In genomic region chr13:100703468-100703867, GRCm38 (mm10) we compare ENCODE assay signal across 10 mouse cellular contexts. TPM values are rescaled to one million over a fixed set of nuclear protein-coding genes. Genes with fewer than 3 reads are reported as not detected.
DNase-seq lines count a peak whose midpoint lies in the region; ATAC-seq lines count a peak whose summit lies in the region.
"Had no signal": no experiment of that assay in that cellular context is flagged by ENCODE, and none has a peak within 500 bp of the region (broad histone marks: within the 10 kb centered on the region; RNA-seq: fewer than 3 reads in every experiment).

No protein-coding gene starts in this region.

- peaks cover 84% of the 10 kb centered on the region for H3K36me3 ChIP-seq in kidney, embryonic 14.5 days (ENCODE audit: control insufficient read depth, insufficient read depth, low read length)

- ATAC-seq in kidney, embryonic 14.5 days (ENCODE audit: low FRiP score, low TSS enrichment) = no peak
- no peak for ATAC-seq in erythroblast, adult 5-6 weeks (replicated peaks; ENCODE audit: low FRiP score, poor library complexity, severe bottlenecking)
- ATAC-seq: midbrain, embryonic 13.5 days had no signal

- H3K4me1 ChIP-seq in kidney, embryonic 14.5 days (ENCODE audit: control insufficient read depth, insufficient read depth, low read length) = no peaks in the 10 kb centered on the region
- H3K4me1 ChIP-seq: midbrain, embryonic 13.5 days had no signal

- no peak overlapping the region for H3K27ac ChIP-seq in kidney, embryonic 14.5 days (ENCODE audit: low read depth, low read length)
- H3K27ac ChIP-seq: midbrain, embryonic 13.5 days had no signal

- H3K9ac ChIP-seq in kidney, embryonic 14.5 days (ENCODE audit: low read depth, low read length) = no peak overlapping the region
- H3K9ac ChIP-seq: midbrain, embryonic 13.5 days had no signal

- no peaks in the 10 kb centered on the region for H3K27me3 ChIP-seq in kidney, embryonic 14.5 days (ENCODE audit: control insufficient read depth, insufficient read depth, low read length)
- H3K27me3 ChIP-seq: midbrain, embryonic 13.5 days had no signal

- H3K4me3 ChIP-seq in kidney, embryonic 14.5 days (ENCODE audit: low read length) = no peak overlapping the region
- H3K4me3 ChIP-seq: midbrain, embryonic 13.5 days had no signal

- WGBS in kidney, embryonic 14.5 days = 98% methylated on average over 2 of the region's 2 CpGs

- H3K9me3 ChIP-seq in kidney, embryonic 14.5 days (ENCODE audit: control insufficient read depth, low read length) = no peaks in the 10 kb centered on the region
- H3K9me3 ChIP-seq: midbrain, embryonic 13.5 days had no signal

- no peak overlapping the region for H3K4me2 ChIP-seq in kidney, embryonic 14.5 days (replicated peaks; ENCODE audit: low read depth, low read length)
- H3K4me2 ChIP-seq: midbrain, embryonic 13.5 days had no signal

- peak; percentile 35 for DNase-seq in kidney, adult 18-20 months
- DNase-seq in A20 (ENCODE audit: low read depth, low spot score) (peak; percentile 26), ES-CJ7 (ENCODE audit: low read depth, low spot score) (peak; percentile 53)
- peak; percentile 83 for DNase-seq in kidney, adult 9 months
- DNase-seq in urinary bladder, postnatal 25 days (ENCODE audit: low spot score) = no peak
- DNase-seq: embryo, embryonic 11 days; right cerebral cortex, postnatal 25 days had no signal

RNA-seq across cellular contexts. Expression of gene Cdk7, which starts 27.3 kb away (rescaled TPM):
- 111 and 112 TPM in 2 replicates for polyA plus RNA-seq in kidney, embryonic 14.5 days (2014; fragmentation: Nextera tagmentation; extraction: Ambion mirVana)
- 5.0 and 16.1 TPM in 2 replicates for total RNA-seq in erythroblast, adult 5-6 weeks (2015; ENCODE audit: low replicate concordance)
- total RNA-seq in erythroblast, adult 5-6 weeks (2017; ENCODE audit: low replicate concordance) = 12.5 and 13.5 TPM in 2 replicates

RNA-seq across cellular contexts. Expression of gene Ccdc125, which starts 34.0 kb away (rescaled TPM):
- polyA plus RNA-seq in kidney, embryonic 14.5 days (2014; fragmentation: Nextera tagmentation; extraction: Ambion mirVana) = 5.5 and 6.8 TPM in 2 replicates
- 8.8 and 13.2 TPM in 2 replicates for total RNA-seq in erythroblast, adult 5-6 weeks (2015; ENCODE audit: low replicate concordance)
- total RNA-seq in erythroblast, adult 5-6 weeks (2017; ENCODE audit: low replicate concordance) = 17.0 and 18.6 TPM in 2 replicates

RNA-seq across cellular contexts. Expression of gene Mrps36, which starts 41.0 kb away (rescaled TPM):
- 171 and 182 TPM in 2 replicates for polyA plus RNA-seq in kidney, embryonic 14.5 days (2014; fragmentation: Nextera tagmentation; extraction: Ambion mirVana)
- total RNA-seq in erythroblast, adult 5-6 weeks (2015; ENCODE audit: low replicate concordance) = 13.0 and 19.8 TPM in 2 replicates
- 13.2 and 22.6 TPM in 2 replicates for total RNA-seq in erythroblast, adult 5-6 weeks (2017; ENCODE audit: low replicate concordance)

RNA-seq across cellular contexts. Expression of gene Taf9, which starts 52.1 kb away (rescaled TPM):
- 16.7 and 20.4 TPM in 2 replicates for polyA plus RNA-seq in kidney, embryonic 14.5 days (2014; fragmentation: Nextera tagmentation; extraction: Ambion mirVana)
- total RNA-seq in erythroblast, adult 5-6 weeks (2015; ENCODE audit: low replicate concordance) = 3.3 and 15.0 TPM in 2 replicates
- total RNA-seq in erythroblast, adult 5-6 weeks (2017; ENCODE audit: low replicate concordance) = 2.2 and 16.3 TPM in 2 replicates

RNA-seq across cellular contexts. Expression of gene Rad17, which starts 52.6 kb away (rescaled TPM):
- polyA plus RNA-seq in kidney, embryonic 14.5 days (2014; fragmentation: Nextera tagmentation; extraction: Ambion mirVana) = 22.2 and 26.3 TPM in 2 replicates
- total RNA-seq in erythroblast, adult 5-6 weeks (2015; ENCODE audit: low replicate concordance) = 10.7 and 19.2 TPM in 2 replicates
- total RNA-seq in erythroblast, adult 5-6 weeks (2017; ENCODE audit: low replicate concordance) = 14.7 and 20.5 TPM in 2 replicates
